ENCODE assay signal across 8 mouse cellular contexts in the genomic region with DNA sequence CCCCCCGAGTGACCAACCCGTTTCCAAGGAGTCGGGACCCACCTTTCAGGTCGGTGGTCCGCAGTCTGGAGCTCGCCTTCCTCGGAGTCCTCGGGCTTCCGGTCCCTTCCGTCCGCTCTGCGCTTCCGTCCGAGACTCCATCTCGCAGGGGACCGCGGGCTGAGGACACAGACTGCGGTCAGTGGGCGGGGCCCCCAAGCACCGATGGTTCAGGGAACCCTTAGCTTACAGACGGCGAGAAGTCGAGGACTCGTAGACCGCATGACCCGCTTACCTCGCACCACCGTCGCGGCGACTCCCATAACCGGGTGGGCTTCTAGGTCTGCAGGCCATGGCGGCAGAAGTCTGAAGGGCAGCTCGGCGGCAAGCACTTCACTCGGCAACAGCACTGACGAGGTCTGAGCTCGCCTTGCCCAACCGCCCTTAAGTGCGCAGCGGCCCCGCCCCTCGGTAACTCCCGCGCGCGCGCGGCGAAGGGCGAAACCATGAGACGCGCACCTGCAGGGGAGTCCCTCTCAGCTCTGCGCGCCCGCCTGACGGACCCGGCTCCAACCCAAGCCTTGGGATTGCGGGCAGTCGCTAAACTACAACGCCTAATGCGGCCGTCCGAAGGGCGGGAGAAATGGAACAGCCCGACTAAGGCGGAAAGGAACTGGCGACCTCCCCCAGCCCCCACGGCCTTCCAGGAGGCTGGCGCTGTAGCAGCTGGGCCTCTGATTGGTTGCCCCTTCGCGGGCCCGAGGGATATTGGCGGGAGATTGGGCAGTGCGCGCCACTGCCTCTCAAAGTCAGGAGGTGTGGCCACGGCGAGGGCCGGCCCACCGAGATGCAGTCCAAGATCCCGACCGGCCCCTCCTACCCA. TPM values are rescaled to one million over a fixed set of nuclear protein-coding genes. Genes with fewer than 3 reads are reported as not detected.
A peak's percentile ranks its signal among the peaks of the same experiment; 100 is the strongest.
DNase-seq lines count a peak whose midpoint lies in the region; ATAC-seq lines count a peak whose summit lies in the region.

A gene (minus strand): TSS at position 654 of the 862 bp plus-strand sequence.

- H3K9me3 ChIP-seq in hindbrain, embryonic 13.5 days: no peaks in the 10 kb centered on the region

- H3K36me3 ChIP-seq in hindbrain, embryonic 13.5 days: peaks cover 40% of the 10 kb centered on the region

- H3K4me2 ChIP-seq in hindbrain, embryonic 13.5 days: peak within 1 kb of the TSS; percentile 70

- peak within 1 kb of the TSS; percentile 98 for H3K27ac ChIP-seq in hindbrain, embryonic 13.5 days

- ATAC-seq in hindbrain, embryonic 13.5 days (ENCODE audit: low FRiP score): peak; percentile 96

- H3K9ac ChIP-seq in hindbrain, embryonic 13.5 days: peak within 1 kb of the TSS; percentile 84

- H3K27me3 ChIP-seq in hindbrain, embryonic 13.5 days: no peaks in the 10 kb centered on the region

- WGBS in hindbrain, embryonic 13.5 days: under 1% methylated on average over 82 of the region's 82 CpGs

- H3K4me1 ChIP-seq in hindbrain, embryonic 13.5 days (replicated peaks): peaks cover 47% of the 10 kb centered on the region

- H3K4me3 ChIP-seq in hindbrain, embryonic 13.5 days: peak within 1 kb of the TSS; percentile 81

- DNase-seq in NIH3T3 (ENCODE audit: low read depth): peak; percentile 98
- DNase-seq in cerebellum, postnatal 10 days: peak; percentile 97 to 98
- peak; percentile 93 for DNase-seq in frontal cortex, postnatal 14 days (ENCODE audit: low spot score in 2 of 2)
- peak; percentile 81 to 97 for DNase-seq in layer of hippocampus, postnatal 25 days (ENCODE audit: extremely low spot score in 1 of 2, low spot score in 1 of 2)
- peak; percentile 97 for DNase-seq in lung, postnatal 25 days (ENCODE audit: low spot score)
- peak; percentile 97 for DNase-seq in retina, embryonic 14.5 days (ENCODE audit: low spot score)
- DNase-seq in thymus, postnatal 4 days: peak; percentile 95

RNA-seq across cellular contexts. Expression of the gene that starts here (rescaled TPM):
- polyA plus RNA-seq in hindbrain, embryonic 13.5 days (2015; fragmentation: Nextera tagmentation; extraction: Ambion mirVana): 126 and 130 TPM in 2 replicates
- total RNA-seq in layer of hippocampus, postnatal 25 days (2021): 10 to 100 TPM; 22.4 to 22.5 TPM

Comparison
In these comparisons a context has a peak if more than half of its experiments do, and no peak if none do; other contexts are left out.
1. Peak in every context shown above with its lines: DNase-seq, ATAC-seq, H3K4me3 ChIP-seq and H3K27ac ChIP-seq.